Comparison of ENCODE assay signal across 25 mouse cellular contexts in the genomic region with DNA sequence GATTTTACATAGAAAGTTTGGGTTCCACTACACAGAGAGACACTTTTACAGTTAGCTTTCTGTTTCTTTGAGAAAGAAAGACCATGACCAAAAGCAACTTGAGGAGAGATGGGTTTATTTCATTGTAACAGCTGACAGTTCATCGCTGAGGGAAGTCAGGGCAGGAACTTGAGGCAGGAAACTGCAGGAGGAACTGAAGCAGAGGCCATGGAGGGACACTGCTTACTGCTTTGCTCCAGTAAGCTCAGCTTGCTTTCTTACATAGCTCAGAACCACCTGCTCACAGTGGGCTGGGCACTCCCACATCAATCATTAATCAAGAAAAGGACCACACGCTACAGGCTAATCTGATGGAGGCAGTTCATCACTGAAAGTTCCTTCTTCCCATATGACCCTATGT. TPM values are rescaled to one million over a fixed set of nuclear protein-coding genes. Genes with fewer than 3 reads are reported as not detected.
DNase-seq lines count a peak whose midpoint lies in the region; ATAC-seq lines count a peak whose summit lies in the region.
"Had no signal": no experiment of that assay in that cellular context is flagged by ENCODE, and none has a peak within 500 bp of the region (broad histone marks: within the 10 kb centered on the region; RNA-seq: fewer than 3 reads in every experiment).

No protein-coding gene starts in this region.

- H3K27ac ChIP-seq in kidney, embryonic 14.5 days (ENCODE audit: low read depth, low read length): no peak overlapping the region
- H3K27ac ChIP-seq: embryonic facial prominence, embryonic 10.5 days; forebrain, embryonic 10.5 days; heart, adult 2 months; hindbrain, embryonic 14.5 days; limb, embryonic 15.5 days; liver, embryonic 14.5 days; neural tube, embryonic 12.5 days had no signal

- H3K9me3 ChIP-seq in kidney, embryonic 14.5 days (ENCODE audit: control insufficient read depth, low read length): no peaks in the 10 kb centered on the region
- H3K9me3 ChIP-seq: embryonic facial prominence, embryonic 10.5 days; forebrain, embryonic 10.5 days; limb, embryonic 15.5 days; megakaryocyte, embryonic 14.5 days; neural tube, embryonic 12.5 days had no signal

- peak; percentile 27 to 37 for DNase-seq in spleen, adult 18-20 months
- no peak for DNase-seq in spleen, postnatal 4 days (ENCODE audit: low spot score in 2 of 2)
- peak; percentile 26 for DNase-seq in kidney, postnatal 14 days
- no peak for DNase-seq in heart, adult 9 months (ENCODE audit: low spot score in 2 of 2)
- DNase-seq in gastrocnemius, postnatal 4 days (ENCODE audit: low spot score in 2 of 2): no peak
- no peak for DNase-seq in testis, postnatal 10 days (ENCODE audit: low spot score)
- DNase-seq: cerebellum, adult 11-12 months; cerebellum, postnatal 10 days; gastrocnemius, postnatal 14 days; heart, adult 2 months; left cerebral cortex, postnatal 4 days; lung, embryonic 14.5 days; midbrain, embryonic 14.5 days; retina, postnatal 1 day; right cerebral cortex, postnatal 25 days; thymus, postnatal 14 days had no signal

- H3K27me3 ChIP-seq in kidney, embryonic 14.5 days (ENCODE audit: control insufficient read depth, insufficient read depth, low read length): no peaks in the 10 kb centered on the region
- H3K27me3 ChIP-seq: limb, embryonic 15.5 days; megakaryocyte, embryonic 14.5 days; neural tube, embryonic 12.5 days had no signal

- 0 out of 2 replicates have a peak, but pooled peaks have one; percentile 49 for ATAC-seq in kidney, embryonic 14.5 days (ENCODE audit: low FRiP score, low TSS enrichment)
- ATAC-seq: forebrain, embryonic 16.5 days had no signal

- WGBS in kidney, embryonic 14.5 days: 54% methylated on average over 2 of the region's 2 CpGs

- H3K36me3 ChIP-seq in kidney, embryonic 14.5 days (ENCODE audit: control insufficient read depth, insufficient read depth, low read length): peaks cover 39% of the 10 kb centered on the region

- no peaks in the 10 kb centered on the region for H3K4me1 ChIP-seq in kidney, embryonic 14.5 days (ENCODE audit: control insufficient read depth, insufficient read depth, low read length)
- H3K4me1 ChIP-seq: embryonic facial prominence, embryonic 10.5 days; forebrain, embryonic 10.5 days; limb, embryonic 15.5 days; neural tube, embryonic 12.5 days had no signal

- no peak overlapping the region for H3K4me2 ChIP-seq in kidney, embryonic 14.5 days (replicated peaks; ENCODE audit: low read depth, low read length)
- H3K4me2 ChIP-seq: hindbrain, embryonic 14.5 days; limb, embryonic 15.5 days; lung, embryonic 14.5 days; neural tube, embryonic 12.5 days had no signal

- no peak overlapping the region for H3K9ac ChIP-seq in kidney, embryonic 14.5 days (ENCODE audit: low read depth, low read length)
- H3K9ac ChIP-seq: hindbrain, embryonic 14.5 days; limb, embryonic 15.5 days; liver, embryonic 14.5 days; lung, embryonic 14.5 days; neural tube, embryonic 12.5 days had no signal

- H3K4me3 ChIP-seq in kidney, embryonic 14.5 days (ENCODE audit: low read length): no peak overlapping the region
- H3K4me3 ChIP-seq: embryonic facial prominence, embryonic 10.5 days; forebrain, embryonic 10.5 days; heart, adult 2 months; limb, embryonic 15.5 days; megakaryocyte, embryonic 14.5 days; neural tube, embryonic 12.5 days had no signal

RNA-seq across cellular contexts. Expression of gene Pik3r4, which starts 13.4 kb away (rescaled TPM):
- 13.8 and 26.8 TPM in 2 replicates for polyA plus RNA-seq in kidney, embryonic 14.5 days (2014; fragmentation: Nextera tagmentation; extraction: Ambion mirVana)
- 10 to 100 TPM; 19.7 to 23.9 TPM for total RNA-seq in gastrocnemius, postnatal 4 days (2021)

Comparison
In these comparisons a context has a peak if more than half of its experiments do, and no peak if none do; other contexts are left out.
1. DNase-seq: peak in spleen, adult 18-20 months (2 of 2) and kidney, postnatal 14 days (single experiment); none in spleen, postnatal 4 days (0 of 2), heart, adult 9 months (0 of 2), gastrocnemius, postnatal 4 days (0 of 2) and testis, postnatal 10 days (single experiment).